Mouse (Mus musculus) C2C12 (cell line): ENCODE measurements around the gene Trappc6a.

ENCODE experiments used
- CEBPB ChIP-seq: IDR thresholded peaks from one replicate; pipeline ENCODE4 v1.6.1; 2011; ENCODE audit warnings: low read depth, mild to moderate bottlenecking, control low read depth, moderate library complexity
- CTCF ChIP-seq: IDR thresholded peaks from one replicate; pipeline ENCODE4 v1.5.1; 2011; ENCODE audit not compliant: control insufficient read depth, insufficient read depth, insufficient read length
- USF1 ChIP-seq: IDR thresholded peaks from one replicate; pipeline ENCODE4 v1.6.1; 2011; ENCODE audit warnings: low read depth, mild to moderate bottlenecking, control low read depth, moderate library complexity

GRCm38 (mm10) chr7:19557086-19557485 lies 48.9 kb downstream of the Trappc6a start:
- TF ChIP-seq CTCF (no peak), USF1 (no peak), CEBPB (no peak)
